Mouse (Mus musculus): Measurements from ENCODE around the gene Nudt3. TPM values are rescaled to one million over a fixed set of nuclear protein-coding genes. Genes with fewer than 3 reads are reported as not detected.

Gene Nudt3
- polyA plus RNA-seq, 1 experiment from 2014 or later, result 115 TPM

DNA sequence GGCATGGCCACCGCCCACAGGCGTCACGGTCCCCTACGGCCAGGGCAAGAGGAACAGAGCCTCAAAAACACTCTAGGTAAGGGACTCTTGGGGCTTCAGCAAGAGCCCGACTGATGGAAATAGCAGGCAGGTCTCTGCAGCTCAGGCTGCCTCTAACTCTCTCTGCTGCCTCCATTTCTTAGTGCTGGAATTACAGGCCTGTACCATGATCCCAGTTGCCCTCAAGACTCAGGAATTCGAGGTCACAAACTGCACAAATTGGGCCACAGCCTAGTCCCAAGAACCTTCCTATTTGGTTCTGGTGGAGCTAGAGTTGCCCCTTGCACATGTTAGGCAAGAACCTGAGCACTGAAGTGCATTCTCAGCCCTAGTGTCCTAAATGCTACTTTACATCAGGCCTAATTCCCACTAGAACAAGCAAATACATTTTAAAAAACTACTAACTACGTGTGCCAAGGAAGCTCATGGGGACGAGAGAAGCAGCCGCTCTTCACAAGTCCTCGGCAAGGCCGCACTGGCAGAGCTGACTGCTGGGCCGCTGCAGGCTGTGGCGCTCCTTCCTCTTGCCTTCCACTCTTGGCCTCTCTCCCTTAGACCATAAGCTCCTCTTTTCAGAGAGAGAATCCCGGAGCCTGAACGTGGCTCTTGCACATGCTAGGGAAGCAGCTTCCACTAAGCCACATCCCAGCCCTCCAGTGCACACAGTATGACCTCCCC lies 27.5 kb downstream of the Nudt3 start:
- 0 out of 2 replicates have a peak, but pooled peaks cover 8% of the 10 kb centered on the region for H3K4me1 ChIP-seq (replicated peaks; ENCODE audit: control insufficient read depth, insufficient read depth, low read length)

DNA sequence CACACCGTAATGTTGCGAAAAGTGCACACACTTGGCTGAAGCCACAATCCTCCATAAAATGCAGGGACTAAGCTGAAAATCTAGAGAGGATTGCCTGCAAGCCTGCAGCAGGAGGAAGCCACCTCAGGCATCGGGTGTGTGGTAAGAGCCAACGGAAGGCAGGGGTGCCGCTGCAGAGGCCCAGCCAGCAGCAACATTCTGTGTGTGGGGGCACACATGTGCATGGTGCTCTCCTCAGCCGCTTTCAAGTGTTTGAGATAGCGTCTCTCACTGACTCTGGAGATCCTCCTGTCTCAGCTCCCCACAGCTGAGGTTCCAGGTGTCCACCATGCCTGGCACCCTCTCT lies 30.8 kb downstream of the Nudt3 start:
- 97% methylated on average over 7 of the region's 7 CpGs for WGBS
- H3K9ac ChIP-seq, result no peak overlapping the region
- no peaks in the 10 kb centered on the region for H3K9me3 ChIP-seq (ENCODE audit: control insufficient read depth, low read length)
- no peak for DNase-seq (ENCODE audit: low spot score)
- H3K36me3 ChIP-seq (replicated peaks; ENCODE audit: control insufficient read depth, insufficient read depth), result peaks cover 73% of the 10 kb centered on the region
- H3K4me1 ChIP-seq (replicated peaks; ENCODE audit: control insufficient read depth, insufficient read depth, low read length), result no peaks in the 10 kb centered on the region
- H3K27ac ChIP-seq, result no peak overlapping the region
- no peak overlapping the region for H3K4me2 ChIP-seq (replicated peaks)
- no peaks in the 10 kb centered on the region for H3K27me3 ChIP-seq (ENCODE audit: control insufficient read depth, insufficient read depth, low read length)
- ATAC-seq (ENCODE audit: low FRiP score), result no peak
- no peak overlapping the region for H3K4me3 ChIP-seq (replicated peaks; ENCODE audit: low read length)

More for the DNA sequence above, 27.5 kb downstream of the Nudt3 start:
- WGBS, result 84% methylated on average over 15 of the region's 15 CpGs
- no peak overlapping the region for H3K4me2 ChIP-seq (replicated peaks)
- H3K9ac ChIP-seq, result no peak overlapping the region
- H3K27me3 ChIP-seq (ENCODE audit: control insufficient read depth, insufficient read depth, low read length), result no peaks in the 10 kb centered on the region
- H3K27ac ChIP-seq, result no peak overlapping the region
- DNase-seq (ENCODE audit: low spot score), result no peak
- H3K36me3 ChIP-seq (replicated peaks; ENCODE audit: control insufficient read depth, insufficient read depth), result peaks cover 57% of the 10 kb centered on the region
- H3K4me3 ChIP-seq (replicated peaks; ENCODE audit: low read length), result no peak overlapping the region
- H3K9me3 ChIP-seq (ENCODE audit: control insufficient read depth, low read length), result no peaks in the 10 kb centered on the region
- ATAC-seq (ENCODE audit: low FRiP score), result no peak

DNA sequence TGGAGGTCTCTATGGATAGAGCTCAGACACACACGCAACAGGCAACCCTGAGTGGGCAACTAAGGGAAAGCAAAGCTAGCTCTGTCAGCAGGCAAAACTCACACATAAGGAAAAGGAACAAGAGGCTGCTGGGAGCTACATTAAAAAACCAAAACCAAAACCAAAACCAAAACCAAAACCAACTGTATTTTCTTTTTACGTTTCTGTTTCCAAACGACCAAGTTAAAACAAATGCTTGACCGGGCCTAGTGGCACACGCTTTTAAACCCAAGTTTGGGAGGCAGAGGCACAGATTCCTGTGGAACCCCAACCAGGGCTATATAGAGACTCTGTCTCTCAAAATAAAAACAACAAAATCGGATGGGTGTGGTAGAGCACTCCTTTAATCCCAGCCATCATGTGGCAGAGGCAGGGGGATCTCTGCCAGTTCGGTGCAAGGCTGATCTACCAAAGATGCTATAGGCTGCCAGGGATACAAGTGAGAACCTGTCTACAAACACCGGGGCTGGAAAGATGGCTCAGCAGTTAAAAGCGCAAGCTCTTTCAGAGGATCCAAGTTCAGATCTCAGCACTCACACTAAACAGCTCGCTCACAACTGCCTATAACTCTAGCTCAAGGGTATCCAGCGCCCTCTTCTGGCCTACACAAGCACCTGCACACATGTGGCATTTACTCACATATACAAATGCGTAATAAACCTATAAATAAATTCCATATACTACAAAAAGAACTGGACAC lies 31.3 kb downstream of the Nudt3 start:
- WGBS, result 91% methylated on average over 12 of the region's 12 CpGs
- Histone ChIP-seq H3K9ac (no peak overlapping the region), H3K4me2 (replicated peaks) (no peak overlapping the region), H3K9me3 (ENCODE audit: control insufficient read depth, low read length) (no peaks in the 10 kb centered on the region), H3K27me3 (ENCODE audit: control insufficient read depth, insufficient read depth, low read length) (no peaks in the 10 kb centered on the region), H3K4me3 (replicated peaks; ENCODE audit: low read length) (no peak overlapping the region), H3K36me3 (replicated peaks; ENCODE audit: control insufficient read depth, insufficient read depth) (peaks cover 76% of the 10 kb centered on the region), H3K4me1 (replicated peaks; ENCODE audit: control insufficient read depth, insufficient read depth, low read length) (no peaks in the 10 kb centered on the region), H3K27ac (no peak overlapping the region)
- no peak for ATAC-seq (ENCODE audit: low FRiP score)
- no peak for DNase-seq (ENCODE audit: low spot score)

DNA sequence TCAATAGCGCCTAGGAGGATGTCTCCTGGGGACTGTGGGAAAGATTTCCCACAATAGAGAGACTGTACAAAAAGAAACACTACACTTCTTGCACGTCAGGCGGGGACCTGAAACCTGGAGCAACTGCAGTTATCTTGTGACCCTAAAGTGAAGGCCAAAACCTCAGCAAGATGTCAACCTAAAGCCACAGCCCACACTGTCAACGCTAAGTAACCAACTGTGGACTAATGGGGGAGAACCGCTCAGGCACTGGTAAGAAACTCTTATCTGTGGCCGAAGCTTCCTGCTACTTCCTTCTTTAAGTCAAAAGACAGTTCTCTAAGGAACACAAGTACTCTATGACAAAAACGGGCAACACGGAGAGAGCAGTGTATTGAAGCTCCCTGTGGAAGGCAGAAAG lies 35.1 kb downstream of the Nudt3 start:
- no peak overlapping the region for H3K27ac ChIP-seq
- no peaks in the 10 kb centered on the region for H3K4me1 ChIP-seq (replicated peaks; ENCODE audit: control insufficient read depth, insufficient read depth, low read length)
- no peak overlapping the region for H3K4me3 ChIP-seq (replicated peaks; ENCODE audit: low read length)
- H3K36me3 ChIP-seq (replicated peaks; ENCODE audit: control insufficient read depth, insufficient read depth), result peaks cover 61% of the 10 kb centered on the region
- ATAC-seq (ENCODE audit: low FRiP score) (no peak), DNase-seq (ENCODE audit: low spot score) (no peak)
- no peak overlapping the region for H3K9ac ChIP-seq
- no peaks in the 10 kb centered on the region for H3K27me3 ChIP-seq (ENCODE audit: control insufficient read depth, insufficient read depth, low read length)
- WGBS, result 86% methylated on average over 8 of the region's 8 CpGs
- H3K4me2 ChIP-seq (replicated peaks), result no peak overlapping the region
- H3K9me3 ChIP-seq (ENCODE audit: control insufficient read depth, low read length), result no peaks in the 10 kb centered on the region

DNA sequence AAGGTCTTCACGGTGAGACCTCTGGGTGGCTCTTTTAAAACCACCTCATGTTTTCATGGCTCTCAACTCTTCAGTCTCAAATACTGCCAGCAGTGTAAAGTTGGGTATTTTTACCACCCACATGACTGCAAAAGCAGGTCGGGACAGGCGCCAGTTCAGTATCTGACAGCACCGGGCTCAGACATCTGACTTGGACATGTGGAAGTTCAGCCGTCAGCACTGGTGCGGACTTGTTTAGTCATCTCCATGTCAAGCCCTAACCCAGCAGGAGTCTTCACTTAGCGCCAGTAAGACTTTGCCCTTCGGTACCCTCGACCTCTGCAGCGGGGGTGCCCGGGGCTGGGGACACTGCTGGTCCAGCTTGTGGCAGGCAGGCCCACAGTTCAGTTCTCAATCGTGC lies 36.0 kb downstream of the Nudt3 start:
- ATAC-seq (ENCODE audit: low FRiP score) (no peak), DNase-seq (ENCODE audit: low spot score) (no peak)
- Histone ChIP-seq H3K9me3 (ENCODE audit: control insufficient read depth, low read length) (no peaks in the 10 kb centered on the region), H3K27ac (no peak overlapping the region), H3K36me3 (replicated peaks; ENCODE audit: control insufficient read depth, insufficient read depth) (peaks cover 61% of the 10 kb centered on the region), H3K4me3 (replicated peaks; ENCODE audit: low read length) (no peak overlapping the region), H3K27me3 (ENCODE audit: control insufficient read depth, insufficient read depth, low read length) (no peaks in the 10 kb centered on the region), H3K4me1 (replicated peaks; ENCODE audit: control insufficient read depth, insufficient read depth, low read length) (no peaks in the 10 kb centered on the region), H3K4me2 (replicated peaks) (no peak overlapping the region), H3K9ac (no peak overlapping the region)
- WGBS, result 77% methylated on average over 12 of the region's 12 CpGs

DNA sequence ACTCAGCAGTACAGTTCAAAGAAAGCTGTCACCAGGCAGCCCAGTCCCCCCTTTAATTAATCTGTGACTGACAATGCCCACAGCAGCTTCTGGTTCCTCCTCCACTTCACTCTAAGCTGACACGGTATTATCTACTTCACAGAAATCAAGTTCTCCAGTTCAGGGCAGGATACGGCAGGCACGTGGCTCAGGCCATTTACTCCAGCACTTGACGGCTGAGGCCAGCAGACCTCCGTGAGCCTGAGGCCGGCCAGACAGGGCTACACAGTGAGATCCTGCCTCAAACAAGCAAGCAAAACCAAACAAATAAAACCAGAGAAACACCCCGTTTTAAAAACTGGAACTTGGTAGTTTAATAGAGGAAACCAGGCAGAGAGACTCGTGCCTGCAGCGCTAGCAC lies 36.6 kb downstream of the Nudt3 start:
- peaks cover 61% of the 10 kb centered on the region for H3K36me3 ChIP-seq (replicated peaks; ENCODE audit: control insufficient read depth, insufficient read depth)
- no peak overlapping the region for H3K27ac ChIP-seq
- no peak for ATAC-seq (ENCODE audit: low FRiP score)

DNA sequence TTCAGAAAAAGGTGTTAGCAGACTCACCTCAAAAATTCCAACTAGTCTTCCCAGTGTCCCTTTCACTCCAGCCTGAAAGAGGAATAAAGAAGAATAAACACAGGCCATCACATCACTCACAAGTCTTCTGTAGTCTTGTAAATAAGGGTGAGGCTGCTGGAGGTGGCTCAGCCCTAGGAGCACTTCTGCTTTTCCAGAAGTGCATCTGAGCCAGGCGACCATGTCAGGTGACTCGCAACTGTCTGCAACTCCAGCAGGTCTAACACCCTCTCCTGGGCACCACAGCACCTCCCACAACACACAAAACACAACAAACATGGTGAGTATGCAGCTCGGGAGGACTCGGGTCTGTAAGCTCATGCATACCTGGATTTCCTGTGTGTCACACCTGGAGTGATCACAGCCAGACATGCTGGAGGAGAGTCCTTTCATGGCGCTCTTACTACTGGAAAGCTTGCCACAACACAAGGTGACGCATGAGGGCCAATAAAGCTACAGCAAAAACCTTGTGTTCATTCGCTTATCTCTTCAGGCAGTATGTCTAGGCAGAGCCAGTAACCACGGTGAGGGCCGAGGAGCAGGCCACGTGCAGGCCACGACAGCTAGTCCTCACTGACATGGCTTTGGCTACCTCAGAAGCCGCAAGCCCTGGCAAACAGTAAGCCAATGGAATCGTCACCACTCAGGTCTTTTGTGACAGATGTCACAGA lies 40.0 kb downstream of the Nudt3 start:
- Histone ChIP-seq H3K4me1 (replicated peaks; ENCODE audit: control insufficient read depth, insufficient read depth, low read length) (no peaks in the 10 kb centered on the region), H3K36me3 (replicated peaks; ENCODE audit: control insufficient read depth, insufficient read depth) (peaks cover 77% of the 10 kb centered on the region), H3K9me3 (ENCODE audit: control insufficient read depth, low read length) (no peaks in the 10 kb centered on the region), H3K4me3 (replicated peaks; ENCODE audit: low read length) (no peak overlapping the region), H3K27ac (no peak overlapping the region), H3K27me3 (ENCODE audit: control insufficient read depth, insufficient read depth, low read length) (no peaks in the 10 kb centered on the region), H3K9ac (no peak overlapping the region), H3K4me2 (replicated peaks) (no peak overlapping the region)
- 92% methylated on average over 13 of the region's 13 CpGs for WGBS
- DNase-seq (ENCODE audit: low spot score) (no peak), ATAC-seq (ENCODE audit: low FRiP score) (no peak)

More for the DNA sequence above, 36.6 kb downstream of the Nudt3 start:
- Histone ChIP-seq H3K9me3 (ENCODE audit: control insufficient read depth, low read length) (no peaks in the 10 kb centered on the region), H3K4me3 (replicated peaks; ENCODE audit: low read length) (no peak overlapping the region), H3K27me3 (ENCODE audit: control insufficient read depth, insufficient read depth, low read length) (no peaks in the 10 kb centered on the region), H3K4me2 (replicated peaks) (no peak overlapping the region), H3K9ac (no peak overlapping the region), H3K4me1 (replicated peaks; ENCODE audit: control insufficient read depth, insufficient read depth, low read length) (no peaks in the 10 kb centered on the region)
- WGBS, result 65% methylated on average over 9 of the region's 9 CpGs
- DNase-seq (ENCODE audit: low spot score), result no peak

DNA sequence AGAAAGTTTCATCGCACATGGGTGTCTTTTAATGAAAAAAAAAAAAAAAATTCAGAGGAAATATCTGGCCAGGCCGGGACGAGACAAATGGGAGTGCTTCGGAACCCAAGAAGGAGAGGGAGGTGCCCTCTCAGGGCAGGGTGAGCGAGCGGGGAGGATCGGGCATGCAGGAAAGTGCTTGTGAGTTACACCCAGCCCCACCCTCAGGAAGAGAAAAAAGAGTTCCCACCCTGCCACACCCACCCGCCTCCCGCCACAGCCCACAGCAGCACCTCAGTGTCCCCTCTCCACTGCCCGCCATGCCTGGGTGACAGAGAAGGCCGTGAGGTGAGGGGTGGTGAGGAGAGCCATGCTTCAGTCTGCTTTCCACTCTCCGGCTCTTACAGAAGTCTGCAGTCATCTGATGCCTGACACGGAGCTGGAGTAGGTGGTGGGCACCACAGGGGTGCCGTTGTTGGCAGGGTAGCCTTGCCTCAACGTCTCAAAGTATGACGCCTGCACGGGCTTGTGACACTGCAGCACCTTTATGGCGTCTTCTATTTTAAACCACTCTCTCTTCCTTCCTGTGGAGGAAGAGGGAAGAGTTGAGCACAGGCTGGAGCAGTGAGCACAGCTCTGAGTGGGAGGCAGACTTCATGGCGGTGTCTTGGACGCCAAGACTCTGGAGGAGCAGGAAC lies 42.8 kb downstream of the Nudt3 start:
- no peak for ATAC-seq (ENCODE audit: low FRiP score)

DNA sequence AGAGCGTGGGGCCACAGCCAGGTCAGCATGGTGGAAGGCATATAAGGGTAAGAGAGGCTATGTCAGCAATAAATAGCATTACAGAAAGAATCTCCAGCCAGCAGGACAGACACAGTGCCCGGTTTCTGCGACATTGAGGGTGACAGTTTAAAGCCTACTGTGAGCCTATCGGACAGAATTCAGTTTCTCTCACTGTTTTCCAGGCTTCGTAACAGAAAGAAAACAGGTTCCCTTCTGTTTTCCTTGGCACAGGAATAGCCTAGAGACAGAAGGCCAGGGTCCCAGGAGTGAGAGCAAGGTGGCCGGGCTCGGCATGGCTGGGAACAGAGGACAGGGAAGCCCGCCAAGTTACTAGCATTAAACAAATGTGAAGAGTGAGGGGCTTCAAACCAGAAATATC lies 43.5 kb downstream of the Nudt3 start:
- DNase-seq (ENCODE audit: low spot score) (no peak), ATAC-seq (ENCODE audit: low FRiP score) (no peak)
- H3K4me2 ChIP-seq (replicated peaks), result no peak overlapping the region
- 85% methylated on average over 8 of the region's 8 CpGs for WGBS
- H3K4me3 ChIP-seq (replicated peaks; ENCODE audit: low read length), result no peak overlapping the region
- no peaks in the 10 kb centered on the region for H3K9me3 ChIP-seq (ENCODE audit: control insufficient read depth, low read length)
- no peaks in the 10 kb centered on the region for H3K4me1 ChIP-seq (replicated peaks; ENCODE audit: control insufficient read depth, insufficient read depth, low read length)
- peaks cover 89% of the 10 kb centered on the region for H3K36me3 ChIP-seq (replicated peaks; ENCODE audit: control insufficient read depth, insufficient read depth)
- 0 out of 2 replicates have a peak overlapping the region, but pooled peaks have one; percentile 20 for H3K27ac ChIP-seq
- H3K27me3 ChIP-seq (ENCODE audit: control insufficient read depth, insufficient read depth, low read length), result no peaks in the 10 kb centered on the region
- no peak overlapping the region for H3K9ac ChIP-seq

More for the DNA sequence above, 42.8 kb downstream of the Nudt3 start:
- H3K4me2 ChIP-seq (replicated peaks), result no peak overlapping the region
- H3K4me3 ChIP-seq (replicated peaks; ENCODE audit: low read length), result no peak overlapping the region
- H3K4me1 ChIP-seq (replicated peaks; ENCODE audit: control insufficient read depth, insufficient read depth, low read length), result no peaks in the 10 kb centered on the region
- H3K27ac ChIP-seq, result no peak overlapping the region
- peaks cover 85% of the 10 kb centered on the region for H3K36me3 ChIP-seq (replicated peaks; ENCODE audit: control insufficient read depth, insufficient read depth)
- H3K27me3 ChIP-seq (ENCODE audit: control insufficient read depth, insufficient read depth, low read length), result no peaks in the 10 kb centered on the region
- H3K9ac ChIP-seq, result no peak overlapping the region
- DNase-seq (ENCODE audit: low spot score), result no peak
- H3K9me3 ChIP-seq (ENCODE audit: control insufficient read depth, low read length), result no peaks in the 10 kb centered on the region
- WGBS, result 90% methylated on average over 20 of the region's 20 CpGs

Measured in hindbrain, embryonic 14.5 days (tissue).